Mouse (Mus musculus) heart, adult 2 months (tissue): Measurements from ENCODE around the gene T.

Experiments used
- CTCF ChIP-seq: fragments of 200-600 bp; IDR thresholded peaks from 2 replicates; pipeline ENCODE4 v1.8.1; 2022; ENCODE audit warnings: antibody characterized with exemption, mild to moderate bottlenecking, moderate library complexity
- EP300 ChIP-seq: fragments of 200-500 bp; IDR thresholded peaks from 2 replicates; pipeline ENCODE4 v1.6.1; 2011; ENCODE audit warnings: low read depth, low read length, control low read depth; ENCODE audit not compliant: insufficient read depth
- POLR2A ChIP-seq: fragments of 200-500 bp; IDR thresholded peaks from 2 replicates; pipeline ENCODE4 v1.6.1; 2011; ENCODE audit warnings: mild to moderate bottlenecking, low read depth, low read length, control low read depth; ENCODE audit not compliant: insufficient read depth

- TF ChIP-seq CTCF, result no peak
- TF ChIP-seq POLR2A, result no peak
- no peak for TF ChIP-seq EP300
These were observed 36.3 kb upstream of the T start for GRCm38 (mm10) chr17:8397946-8398345.
